Mouse (Mus musculus) lung, postnatal 0 days (tissue): ENCODE data around the gene Cmtm2a. TPM values are rescaled to one million over a fixed set of nuclear protein-coding genes. Genes with fewer than 3 reads are reported as not detected.
A peak's percentile ranks its signal among the peaks of the same experiment; 100 is the strongest.
"Not testable (repeated sequence)": the region's sequence is repeated elsewhere in the genome, so short reads cannot be mapped to it uniquely, and the experiment has no call there.

Experiments used
- ATAC-seq: fragments of 200-750 bp; cut with Nextera tagmentation; 2 replicates; pipeline ENCODE4 v1.8.0; 2017; ENCODE audit warnings: moderate library complexity
- DNase-seq: peaks from one replicate; pipeline ENCODE4 v3.0.0-alpha.2; 2016; ENCODE audit warnings: low spot score
- H3K27ac ChIP-seq: fragments of 300-500 bp; sonication (generic); 2 replicates; pipeline ENCODE4 v1.5.1; 2014; ENCODE audit warnings: antibody characterized with exemption, mild to moderate bottlenecking, low read length, mixed read lengths
- H3K27me3 ChIP-seq: fragments of 300-500 bp; sonication (generic); replicated peaks from 2 replicates; pipeline ENCODE4 v1.6.1; 2014; ENCODE audit warnings: low read length, mixed read lengths; ENCODE audit not compliant: insufficient read depth
- H3K36me3 ChIP-seq: fragments of 300-500 bp; sonication (generic); 2 replicates; pipeline ENCODE4 v1.6.1; 2014; ENCODE audit warnings: low read length, mixed read lengths; ENCODE audit not compliant: insufficient read depth
- H3K4me1 ChIP-seq: fragments of 300-500 bp; sonication (generic); 2 replicates; pipeline ENCODE4 v1.6.1; 2014; ENCODE audit warnings: antibody characterized with exemption, low read depth, low read length, mixed read lengths; ENCODE audit not compliant: insufficient read depth
- H3K4me2 ChIP-seq: fragments of 300-500 bp; sonication (generic); replicated peaks from 2 replicates; pipeline ENCODE4 v1.6.1; 2014; ENCODE audit warnings: low read depth, mild to moderate bottlenecking, low read length, moderate library complexity, mixed read lengths
- H3K4me3 ChIP-seq: fragments of 300-500 bp; sonication (generic); 2 replicates; pipeline ENCODE4 v1.5.1; 2014; ENCODE audit warnings: low read depth, low read length
- H3K9ac ChIP-seq: fragments of 300-500 bp; sonication (generic); replicated peaks from 2 replicates; pipeline ENCODE4 v1.6.1; 2014; ENCODE audit warnings: low read depth, mild to moderate bottlenecking
- H3K9me3 ChIP-seq: fragments of 300-500 bp; sonication (generic); 2 replicates; pipeline ENCODE4 v1.6.1; 2016; ENCODE audit warnings: low read length, mixed read lengths
- CTCF ChIP-seq: IDR thresholded peaks from 2 replicates; pipeline ENCODE4 v1.5.1; 2016; ENCODE audit warnings: antibody characterized with exemption, mild to moderate bottlenecking
- EP300 ChIP-seq: IDR thresholded peaks from 2 replicates; pipeline ENCODE4 v1.6.1; 2016; ENCODE audit warnings: antibody characterized with exemption, mild to moderate bottlenecking, control low read depth
- WGBS: fragments of 180-500 bp; shearing (Covaris S2); extraction: QIAGEN DNeasy Blood & Tissue Kit; methylation state at CpG from one replicate; pipeline ENCODE4 v1.1.7; 2014; 5-methylcytosine and 5-hydroxymethylcytosine counted together
- polyA plus RNA-seq: library from polyadenylated mRNA; unstranded; fragments of >200 nt; fragmentation: Nextera tagmentation; extraction: Ambion mirVana; gene quantifications from 2 replicates; pipeline ENCODE4 v1.2.1, GENCODE M21; 2015

The Cmtm2a gene
- polyA plus RNA-seq, 1 experiment from 2014 or later = not detected

- no peak overlapping the region for H3K4me2 ChIP-seq
- no peak overlapping the region for H3K4me3 ChIP-seq
- no peaks in the 10 kb centered on the region for H3K9me3 ChIP-seq
- H3K27me3 ChIP-seq = no peaks in the 10 kb centered on the region
- no peak overlapping the region for H3K27ac ChIP-seq
- no peaks in the 10 kb centered on the region for H3K4me1 ChIP-seq
- WGBS = 89% methylated on average over 1 of the region's 1 CpGs
- H3K36me3 ChIP-seq = no peaks in the 10 kb centered on the region
- no peak overlapping the region for H3K9ac ChIP-seq
- no peak for DNase-seq
- no peak for TF ChIP-seq CTCF
- no peak for TF ChIP-seq EP300
- ATAC-seq = no peak
These were observed 1.4 kb upstream of the Cmtm2a start for GRCm38 (mm10) chr8:104294396-104294795.

DNA sequence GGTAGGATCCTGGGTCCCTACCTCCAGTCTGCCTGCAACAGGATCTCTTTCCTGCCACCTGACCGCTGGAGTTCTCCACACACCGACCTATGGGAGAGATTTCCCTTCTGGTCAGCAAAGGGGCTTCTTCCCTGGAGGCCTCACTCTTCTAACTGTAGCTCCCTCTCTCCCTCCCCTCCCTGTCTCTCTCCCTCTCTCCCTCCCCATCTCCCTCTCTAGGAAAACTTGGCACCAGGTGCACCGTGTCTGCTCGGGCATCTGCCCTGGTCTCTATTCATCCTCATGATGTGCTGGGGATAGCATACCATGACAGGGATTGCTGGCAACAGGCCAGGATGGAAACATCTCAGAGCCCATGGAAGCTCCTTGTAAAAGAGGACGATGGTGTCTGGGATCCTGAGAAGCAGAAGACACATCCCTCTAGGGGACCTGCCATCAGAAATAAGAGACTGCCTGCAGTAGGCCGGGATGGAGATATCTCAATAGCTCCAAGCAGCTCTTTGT lies 24.0 kb downstream of the Cmtm2a start:
- no peak overlapping the region for H3K27ac ChIP-seq
- H3K4me1 ChIP-seq = no peaks in the 10 kb centered on the region
- H3K9me3 ChIP-seq = no peaks in the 10 kb centered on the region
- no peak overlapping the region for H3K9ac ChIP-seq
- H3K27me3 ChIP-seq = no peaks in the 10 kb centered on the region
- H3K4me2 ChIP-seq = no peak overlapping the region
- H3K36me3 ChIP-seq = peaks cover under 1% of the 10 kb centered on the region; the same call in 1 of the 2 replicates
- H3K4me3 ChIP-seq = no peak overlapping the region
- TF ChIP-seq EP300 (no peak), CTCF (no peak)
- DNase-seq (no peak), ATAC-seq (no peak)
- 80% methylated on average over 6 of the region's 6 CpGs for WGBS

GRCm38 (mm10) chr8:104268368-104268767 lies 24.6 kb downstream of the Cmtm2a start:
- TF ChIP-seq CTCF (no peak), EP300 (no peak)
- H3K27me3 ChIP-seq = no peaks in the 10 kb centered on the region
- no peak overlapping the region for H3K9ac ChIP-seq
- H3K36me3 ChIP-seq = peaks cover 5% of the 10 kb centered on the region; the same call in 1 of the 2 replicates
- no peak overlapping the region for H3K4me2 ChIP-seq
- no peak overlapping the region for H3K27ac ChIP-seq
- ATAC-seq (no peak), DNase-seq (no peak)
- H3K4me3 ChIP-seq = no peak overlapping the region
- no peaks in the 10 kb centered on the region for H3K4me1 ChIP-seq
- H3K9me3 ChIP-seq = no peaks in the 10 kb centered on the region

- H3K27ac ChIP-seq, H3K9me3 ChIP-seq, H3K4me2 ChIP-seq, H3K4me1 ChIP-seq, DNase-seq, H3K36me3 ChIP-seq, H3K4me3 ChIP-seq, ATAC-seq, H3K9ac ChIP-seq, H3K27me3 ChIP-seq: not testable (repeated sequence)
- 98% methylated on average over 22 of the region's 22 CpGs for WGBS
These were observed 28.6 kb downstream of the Cmtm2a start for GRCm38 (mm10) chr8:104264271-104264935.

GRCm38 (mm10) chr8:104261802-104262201 lies 31.2 kb downstream of the Cmtm2a start:
- H3K9ac ChIP-seq, H3K4me1 ChIP-seq, H3K27me3 ChIP-seq, ATAC-seq, H3K9me3 ChIP-seq, DNase-seq, H3K4me2 ChIP-seq, H3K27ac ChIP-seq, H3K4me3 ChIP-seq: not testable (repeated sequence)
- 96% methylated on average over 5 of the region's 5 CpGs for WGBS
- H3K36me3 ChIP-seq = peaks cover 18% of the 10 kb centered on the region; the same call in 1 of the 2 replicates

DNA sequence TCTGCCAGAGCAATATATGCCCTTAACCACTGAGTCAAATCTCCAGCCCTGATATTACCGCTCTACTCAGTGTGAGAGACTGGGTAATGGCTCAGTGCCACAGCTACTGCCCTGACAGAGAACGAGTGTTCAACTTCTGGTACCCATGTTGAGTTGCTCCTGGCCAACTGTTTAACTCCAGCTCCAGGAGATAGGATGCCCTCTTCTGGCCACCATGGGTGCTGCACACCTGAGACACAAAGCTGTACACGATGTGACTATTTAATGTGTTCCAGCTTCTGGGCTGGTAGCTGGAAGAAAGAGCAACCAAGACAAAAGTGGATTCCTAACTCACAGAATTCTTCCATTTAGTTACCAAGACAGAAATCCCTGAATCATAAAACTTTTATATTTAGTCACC lies 40.0 kb downstream of the Cmtm2a start:
- Histone ChIP-seq H3K9me3 (no peaks in the 10 kb centered on the region), H3K27ac (no peak overlapping the region), H3K4me2 (no peak overlapping the region), H3K4me3 (no peak overlapping the region), H3K9ac (no peak overlapping the region), H3K36me3 (peaks cover 3% of the 10 kb centered on the region; the same call in 1 of the 2 replicates), H3K4me1 (peaks cover 4% of the 10 kb centered on the region; the same call in 1 of the 2 replicates), H3K27me3 (no peaks in the 10 kb centered on the region)
- ATAC-seq (no peak), DNase-seq (no peak)
- WGBS = 86% methylated on average over 3 of the region's 3 CpGs
- TF ChIP-seq CTCF (peak; percentile 59), EP300 (no peak)
